Mouse (Mus musculus) lung, embryonic 14.5 days (tissue): Measurements from ENCODE around the gene Cdadc1. TPM values are rescaled to one million over a fixed set of nuclear protein-coding genes. Genes with fewer than 3 reads are reported as not detected.
A peak's percentile ranks its signal among the peaks of the same experiment; 100 is the strongest.

Source experiments
- ATAC-seq: fragments of 200-750 bp; cut with Nextera tagmentation; 2 replicates; pipeline ENCODE4 v1.8.0; 2017; ENCODE audit warnings: mild to moderate bottlenecking, moderate TSS enrichment, moderate library complexity; ENCODE audit not compliant: insufficient read depth
- DNase-seq: peaks from one replicate; pipeline ENCODE4 v3.0.0-alpha.2; 2015
- H3K27ac ChIP-seq: fragments of 300-500 bp; sonication (generic); 2 replicates; pipeline ENCODE4 v1.5.1; 2014; ENCODE audit warnings: low read depth, mild to moderate bottlenecking, moderate library complexity
- H3K27me3 ChIP-seq: fragments of 300-500 bp; sonication (generic); 2 replicates; pipeline ENCODE4 v1.6.1; 2014; ENCODE audit warnings: low read length, control low read depth; ENCODE audit not compliant: insufficient read depth
- H3K36me3 ChIP-seq: fragments of 300-500 bp; sonication (generic); 2 replicates; pipeline ENCODE4 v1.6.1; 2014; ENCODE audit warnings: control low read depth; ENCODE audit not compliant: insufficient read depth
- H3K4me1 ChIP-seq: fragments of 300-500 bp; sonication (generic); 2 replicates; pipeline ENCODE4 v1.6.1; 2014; ENCODE audit warnings: antibody characterized with exemption, control low read depth; ENCODE audit not compliant: insufficient read depth
- H3K4me2 ChIP-seq: fragments of 300-500 bp; sonication (generic); 2 replicates; pipeline ENCODE4 v1.6.1; 2014; ENCODE audit warnings: mild to moderate bottlenecking
- H3K4me3 ChIP-seq: fragments of 300-500 bp; sonication (generic); 2 replicates; pipeline ENCODE4 v1.5.1; 2014; ENCODE audit warnings: low read depth, low read length
- H3K9ac ChIP-seq: fragments of 300-500 bp; sonication (generic); 2 replicates; pipeline ENCODE4 v1.6.1; 2014
- H3K9me3 ChIP-seq: fragments of 300-500 bp; sonication (generic); 2 replicates; pipeline ENCODE4 v1.6.1; 2016; ENCODE audit warnings: low read depth, low read length, control low read depth
- CTCF ChIP-seq: IDR thresholded peaks from 2 replicates; pipeline ENCODE4 v1.5.1; 2016; ENCODE audit warnings: antibody characterized with exemption, low read depth
- WGBS: fragments of 180-500 bp; shearing (Covaris S2); extraction: QIAGEN DNeasy Blood & Tissue Kit; methylation state at CpG from one replicate; pipeline ENCODE4 v1.1.7; 2014; 5-methylcytosine and 5-hydroxymethylcytosine counted together
- polyA plus RNA-seq: library from polyadenylated mRNA; unstranded; fragments of >200 nt; fragmentation: Nextera tagmentation; extraction: Ambion mirVana; gene quantifications from 2 replicates; pipeline ENCODE4 v1.2.1, GENCODE M21; 2014

The Cdadc1 gene
- polyA plus RNA-seq, 1 experiment from 2014 or later = 32.5 TPM

GRCm38 (mm10) chr14:59612920-59613625 is 15.3 kb upstream of the Cdadc1 start:
- no peak overlapping the region for H3K9ac ChIP-seq
- H3K27ac ChIP-seq = no peak overlapping the region
- no peaks in the 10 kb centered on the region for H3K4me1 ChIP-seq
- no peaks in the 10 kb centered on the region for H3K27me3 ChIP-seq
- WGBS = 44% methylated on average over 14 of the region's 14 CpGs
- peak; percentile 75 for TF ChIP-seq CTCF
- ATAC-seq = no peak
- DNase-seq = peak; percentile 91
- H3K4me2 ChIP-seq = no peak overlapping the region
- no peak overlapping the region for H3K4me3 ChIP-seq
- H3K9me3 ChIP-seq = no peaks in the 10 kb centered on the region
- no peaks in the 10 kb centered on the region for H3K36me3 ChIP-seq

GRCm38 (mm10) chr14:59607021-59607420 is 9.3 kb upstream of the Cdadc1 start:
- Histone ChIP-seq H3K4me3 (no peak overlapping the region), H3K27ac (no peak overlapping the region), H3K4me1 (no peaks in the 10 kb centered on the region), H3K27me3 (no peaks in the 10 kb centered on the region; the same call in 1 of the 2 replicates), H3K9me3 (no peaks in the 10 kb centered on the region), H3K36me3 (no peaks in the 10 kb centered on the region), H3K9ac (no peak overlapping the region), H3K4me2 (no peak overlapping the region)
- no peak for ATAC-seq
- no peak for TF ChIP-seq CTCF
- DNase-seq = no peak
- 49% methylated on average over 3 of the region's 3 CpGs for WGBS

- TF ChIP-seq CTCF = peak; percentile 78
- 12% methylated on average over 5 of the region's 5 CpGs for WGBS
- Histone ChIP-seq H3K9me3 (no peaks in the 10 kb centered on the region), H3K4me2 (no peak overlapping the region), H3K27ac (no peak overlapping the region), H3K27me3 (no peaks in the 10 kb centered on the region; the same call in 1 of the 2 replicates), H3K4me1 (no peaks in the 10 kb centered on the region), H3K4me3 (no peak overlapping the region), H3K9ac (no peak overlapping the region), H3K36me3 (no peaks in the 10 kb centered on the region)
- peak; percentile 62 for ATAC-seq
- peak; percentile 87 for DNase-seq
Observed at GRCm38 (mm10) chr14:59605671-59606353, 8.1 kb upstream of the Cdadc1 start.

- peak; percentile 64 for TF ChIP-seq CTCF
- Histone ChIP-seq H3K4me3 (no peak overlapping the region), H3K27me3 (no peaks in the 10 kb centered on the region; the same call in 1 of the 2 replicates), H3K4me2 (no peak overlapping the region), H3K9me3 (no peaks in the 10 kb centered on the region), H3K4me1 (no peaks in the 10 kb centered on the region), H3K27ac (no peak overlapping the region), H3K9ac (no peak overlapping the region), H3K36me3 (no peaks in the 10 kb centered on the region)
- DNase-seq (peak; percentile 70), ATAC-seq (peak; percentile 38; the same call in 1 of the 2 replicates)
- WGBS = 55% methylated on average over 5 of the region's 5 CpGs
Observed at GRCm38 (mm10) chr14:59604002-59604645, 6.4 kb upstream of the Cdadc1 start.

GRCm38 (mm10) chr14:59598260-59598627 is 485 bp upstream of the Cdadc1 start:
- Histone ChIP-seq H3K4me1 (peaks cover 7% of the 10 kb centered on the region; the same call in 1 of the 2 replicates), H3K27ac (0 out of 2 replicates have a peak overlapping the region, but pooled peaks have one; percentile 15), H3K36me3 (no peaks in the 10 kb centered on the region; the same call in 1 of the 2 replicates), H3K9ac (peak overlapping the region; percentile 78), H3K4me3 (peak overlapping the region; percentile 90), H3K9me3 (no peaks in the 10 kb centered on the region), H3K27me3 (no peaks in the 10 kb centered on the region; the same call in 1 of the 2 replicates), H3K4me2 (peak overlapping the region; percentile 88)
- ATAC-seq (peak; percentile 33; the same call in 1 of the 2 replicates), DNase-seq (no peak)
- WGBS = 1% methylated on average over 8 of the region's 8 CpGs
- TF ChIP-seq CTCF = no peak

GRCm38 (mm10) chr14:59594988-59595387 is 2.8 kb downstream of the Cdadc1 start:
- H3K27me3 ChIP-seq = no peaks in the 10 kb centered on the region
- ATAC-seq (no peak), DNase-seq (no peak)
- no peak overlapping the region for H3K27ac ChIP-seq
- no peak overlapping the region for H3K4me2 ChIP-seq
- H3K4me1 ChIP-seq = peaks cover 7% of the 10 kb centered on the region; the same call in 1 of the 2 replicates
- TF ChIP-seq CTCF = no peak
- H3K36me3 ChIP-seq = peaks cover 10% of the 10 kb centered on the region; the same call in 1 of the 2 replicates
- 94% methylated on average over 3 of the region's 3 CpGs for WGBS
- no peak overlapping the region for H3K4me3 ChIP-seq
- H3K9me3 ChIP-seq = no peaks in the 10 kb centered on the region
- H3K9ac ChIP-seq = no peak overlapping the region

GRCm38 (mm10) chr14:59592593-59592992 is 5.2 kb downstream of the Cdadc1 start:
- Histone ChIP-seq H3K36me3 (peaks cover 32% of the 10 kb centered on the region), H3K27me3 (no peaks in the 10 kb centered on the region), H3K4me1 (peaks cover 7% of the 10 kb centered on the region; the same call in 1 of the 2 replicates), H3K4me3 (no peak overlapping the region), H3K9ac (no peak overlapping the region), H3K4me2 (no peak overlapping the region), H3K9me3 (no peaks in the 10 kb centered on the region), H3K27ac (no peak overlapping the region)
- WGBS = 95% methylated on average over 3 of the region's 3 CpGs
- ATAC-seq (no peak), DNase-seq (no peak)
- TF ChIP-seq CTCF = no peak
